Mouse (Mus musculus) adipocyte (in vitro differentiated cells): ENCODE results near the gene Lpp.

Source experiments
- DNase-seq: peaks from one replicate; pipeline ENCODE4 v3.0.0-alpha.2; 2016; ENCODE audit warnings: low spot score

Gene Lpp

GRCm38 (mm10) chr16:24399524-24399923 lies 6.2 kb downstream of the Lpp start:
- DNase-seq: no peak

GRCm38 (mm10) chr16:24400776-24401175 lies 7.5 kb downstream of the Lpp start:
- no peak for DNase-seq

GRCm38 (mm10) chr16:24402801-24403200 lies 9.5 kb downstream of the Lpp start:
- no peak for DNase-seq

GRCm38 (mm10) chr16:24403733-24404380 lies 10.6 kb downstream of the Lpp start:
- DNase-seq: no peak

- DNase-seq: no peak
Measured at GRCm38 (mm10) chr16:24406521-24406920, 13.2 kb downstream of the Lpp start.

- DNase-seq: no peak
Measured at GRCm38 (mm10) chr16:24411281-24411680, 18.0 kb downstream of the Lpp start.

GRCm38 (mm10) chr16:24412193-24412592 lies 18.9 kb downstream of the Lpp start:
- DNase-seq: no peak

- no peak for DNase-seq
Measured at GRCm38 (mm10) chr16:24413059-24413458, 19.8 kb downstream of the Lpp start.

GRCm38 (mm10) chr16:24418022-24418421 lies 24.7 kb downstream of the Lpp start:
- DNase-seq: no peak

- DNase-seq: peak; percentile 71
Measured at GRCm38 (mm10) chr16:24420603-24421120, 27.4 kb downstream of the Lpp start.

GRCm38 (mm10) chr16:24421687-24422418 lies 28.5 kb downstream of the Lpp start:
- no peak for DNase-seq

GRCm38 (mm10) chr16:24423196-24423595 lies 29.9 kb downstream of the Lpp start:
- no peak for DNase-seq

- DNase-seq: no peak
Measured at GRCm38 (mm10) chr16:24423751-24424150, 30.4 kb downstream of the Lpp start.

GRCm38 (mm10) chr16:24424356-24424977 lies 31.2 kb downstream of the Lpp start:
- DNase-seq: no peak

- no peak for DNase-seq
Measured at GRCm38 (mm10) chr16:24425816-24426215, 32.5 kb downstream of the Lpp start.

- DNase-seq: no peak
Measured at GRCm38 (mm10) chr16:24427606-24428005, 34.3 kb downstream of the Lpp start.

- DNase-seq: no peak
Measured at GRCm38 (mm10) chr16:24428055-24428454, 34.7 kb downstream of the Lpp start.

GRCm38 (mm10) chr16:24428742-24429141 lies 35.4 kb downstream of the Lpp start:
- no peak for DNase-seq

- DNase-seq: peak; percentile 60
Measured at GRCm38 (mm10) chr16:24429691-24430090, 36.4 kb downstream of the Lpp start.

- no peak for DNase-seq
Measured at GRCm38 (mm10) chr16:24431808-24432207, 38.5 kb downstream of the Lpp start.

GRCm38 (mm10) chr16:24433563-24433962 lies 40.3 kb downstream of the Lpp start:
- no peak for DNase-seq

GRCm38 (mm10) chr16:24434026-24434425 lies 40.7 kb downstream of the Lpp start:
- no peak for DNase-seq

GRCm38 (mm10) chr16:24434531-24435114 lies 41.3 kb downstream of the Lpp start:
- DNase-seq: peak; percentile 37
